Mouse (Mus musculus): Measurements from ENCODE around the gene Kctd17. TPM values are rescaled to one million over a fixed set of nuclear protein-coding genes. Genes with fewer than 3 reads are reported as not detected.

Gene Kctd17
- polyA plus RNA-seq, 1 experiment from 2014 or later: 45.7 TPM

DNA sequence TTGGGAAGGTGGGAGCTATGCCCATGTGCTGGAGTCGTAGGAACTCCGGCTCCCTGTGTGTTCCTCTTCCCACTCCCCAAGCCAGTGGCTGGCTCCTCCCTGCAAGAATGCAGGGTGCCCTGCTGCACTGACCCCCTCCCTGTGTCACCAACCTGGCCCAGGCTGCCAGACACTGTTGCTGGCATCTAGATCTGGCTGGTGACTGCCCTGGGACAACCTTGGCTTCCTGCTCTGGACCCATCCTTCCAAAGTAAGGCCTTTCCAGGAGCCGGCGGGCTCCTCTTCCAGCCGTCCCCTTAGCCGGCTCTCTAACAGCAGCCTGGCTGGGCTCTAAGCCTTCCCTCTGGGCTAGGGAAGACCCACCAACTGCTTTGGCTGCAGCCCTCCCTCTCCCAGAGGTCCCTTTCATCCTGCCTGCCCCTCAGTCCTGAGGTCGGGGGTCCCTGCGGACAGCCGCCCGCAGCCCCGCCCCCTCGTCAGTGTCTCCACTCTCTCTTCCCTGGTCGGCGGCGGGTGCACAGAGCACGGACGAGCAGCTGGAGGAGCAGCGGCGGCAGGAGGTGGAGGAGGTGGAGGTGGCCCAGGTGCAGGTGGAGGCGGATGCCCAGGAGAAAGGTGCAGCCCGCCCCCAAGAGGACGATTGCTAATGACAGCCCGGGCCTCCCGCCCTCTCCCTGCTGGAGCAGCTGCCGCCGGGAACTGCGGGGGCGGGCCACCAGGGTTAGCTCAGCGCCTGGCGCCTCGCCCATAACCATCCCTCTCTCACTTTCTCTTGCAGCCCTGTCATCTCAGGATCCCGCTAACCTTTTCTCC, 8.2 kb downstream of the Kctd17 start:
- no peak for ATAC-seq (ENCODE audit: insufficient number of reproducible peaks, low FRiP score, low TSS enrichment, low read depth)
- 0 out of 2 replicates have a peak, but pooled peaks cover 9% of the 10 kb centered on the region for H3K27me3 ChIP-seq
- H3K9me3 ChIP-seq: no peaks in the 10 kb centered on the region
- peak overlapping the region; percentile 23; the same call in 1 of the 2 replicates for H3K9ac ChIP-seq
- H3K27ac ChIP-seq: peak overlapping the region; percentile 69
- H3K4me3 ChIP-seq: peak overlapping the region; percentile 30
- peaks cover 29% of the 10 kb centered on the region for H3K4me1 ChIP-seq
- peaks cover 29% of the 10 kb centered on the region for H3K36me3 ChIP-seq
- peak overlapping the region; percentile 54 for H3K4me2 ChIP-seq
- 13% methylated on average over 28 of the region's 32 CpGs for WGBS

- H3K9ac ChIP-seq: 0 out of 2 replicates have a peak overlapping the region, but pooled peaks have one; percentile 4
- peaks cover 29% of the 10 kb centered on the region for H3K4me1 ChIP-seq
- ATAC-seq (ENCODE audit: insufficient number of reproducible peaks, low FRiP score, low TSS enrichment, low read depth): peak; percentile 25
- no peaks in the 10 kb centered on the region for H3K9me3 ChIP-seq
- 26% methylated on average over 23 of the region's 23 CpGs for WGBS
- H3K27ac ChIP-seq: peak overlapping the region; percentile 69
- 0 out of 2 replicates have a peak, but pooled peaks cover 9% of the 10 kb centered on the region for H3K27me3 ChIP-seq
- peak overlapping the region; percentile 54 for H3K4me2 ChIP-seq
- peaks cover 21% of the 10 kb centered on the region for H3K36me3 ChIP-seq
- H3K4me3 ChIP-seq: peak overlapping the region; percentile 30
Measured at GRCm38 (mm10) chr15:78437237-78438017, 9.1 kb downstream of the Kctd17 start.

GRCm38 (mm10) chr15:78438018-78438394, 9.6 kb downstream of the Kctd17 start:
- Histone ChIP-seq H3K9me3 (no peaks in the 10 kb centered on the region), H3K27me3 (0 out of 2 replicates have a peak, but pooled peaks cover 9% of the 10 kb centered on the region), H3K36me3 (peaks cover 18% of the 10 kb centered on the region), H3K4me2 (no peak overlapping the region), H3K27ac (0 out of 2 replicates have a peak overlapping the region, but pooled peaks have one; percentile 69), H3K4me3 (no peak overlapping the region), H3K9ac (no peak overlapping the region), H3K4me1 (peaks cover 29% of the 10 kb centered on the region)
- ATAC-seq (ENCODE audit: insufficient number of reproducible peaks, low FRiP score, low TSS enrichment, low read depth): no peak
- 48% methylated on average over 4 of the region's 4 CpGs for WGBS

DNA sequence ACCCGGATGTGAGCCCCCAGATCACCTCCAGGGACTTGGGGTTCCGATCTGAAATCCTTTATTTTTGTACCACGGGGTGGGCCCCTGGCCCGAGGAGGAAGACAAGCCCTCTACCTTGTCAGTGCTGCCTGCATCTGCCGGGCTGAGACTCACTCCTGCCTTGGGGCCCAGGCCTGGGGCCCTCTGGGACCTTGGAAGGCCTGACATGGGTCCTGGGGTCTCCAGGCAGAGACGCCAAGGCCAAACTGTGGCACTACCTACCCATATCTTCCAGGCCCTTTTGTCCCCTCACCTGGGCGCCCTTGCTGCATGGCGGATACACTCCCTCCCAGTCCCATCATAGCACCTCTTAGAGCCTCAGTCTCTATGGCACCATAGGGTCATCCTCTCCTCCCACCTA, 10.1 kb downstream of the Kctd17 start:
- Histone ChIP-seq H3K36me3 (peaks cover 13% of the 10 kb centered on the region), H3K9ac (no peak overlapping the region), H3K27ac (no peak overlapping the region), H3K4me1 (peaks cover 29% of the 10 kb centered on the region), H3K4me3 (no peak overlapping the region), H3K9me3 (no peaks in the 10 kb centered on the region), H3K27me3 (0 out of 2 replicates have a peak, but pooled peaks cover 9% of the 10 kb centered on the region), H3K4me2 (no peak overlapping the region)
- 57% methylated on average over 8 of the region's 8 CpGs for WGBS
- no peak for ATAC-seq (ENCODE audit: insufficient number of reproducible peaks, low FRiP score, low TSS enrichment, low read depth)

- H3K4me3 ChIP-seq: no peak overlapping the region
- 67% methylated on average over 9 of the region's 9 CpGs for WGBS
Measured at GRCm38 (mm10) chr15:78438973-78439372, 10.6 kb downstream of the Kctd17 start.

DNA sequence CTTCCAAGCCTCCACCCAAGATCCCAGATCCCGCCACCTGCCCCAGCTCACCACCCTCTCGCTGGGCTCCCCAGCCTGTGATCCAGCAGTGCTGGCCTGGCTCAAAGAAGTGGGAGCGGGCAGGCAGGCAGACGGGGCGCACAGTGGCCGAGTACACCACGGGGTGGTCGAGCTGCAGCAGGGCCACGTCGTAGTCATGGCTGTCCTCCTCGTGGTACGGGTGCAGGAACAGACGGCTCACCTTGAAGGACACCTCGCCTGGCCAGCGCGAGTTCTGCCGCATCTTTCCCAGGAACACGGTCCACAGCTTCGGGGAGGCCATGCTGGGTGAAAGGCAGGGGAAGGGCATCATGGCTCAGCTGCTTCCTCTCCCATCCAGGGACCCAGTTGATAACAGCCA, 13.9 kb downstream of the Kctd17 start:
- peaks cover 15% of the 10 kb centered on the region for H3K4me1 ChIP-seq
- WGBS: 91% methylated on average over 19 of the region's 19 CpGs
- 0 out of 2 replicates have a peak, but pooled peaks cover 2% of the 10 kb centered on the region for H3K27me3 ChIP-seq
- no peaks in the 10 kb centered on the region; the same call in 1 of the 2 replicates for H3K36me3 ChIP-seq
- H3K27ac ChIP-seq: no peak overlapping the region
- H3K4me2 ChIP-seq: no peak overlapping the region
- H3K9me3 ChIP-seq: no peaks in the 10 kb centered on the region
- no peak overlapping the region for H3K4me3 ChIP-seq
- no peak for ATAC-seq (ENCODE audit: insufficient number of reproducible peaks, low FRiP score, low TSS enrichment, low read depth)
- H3K9ac ChIP-seq: no peak overlapping the region

More at GRCm38 (mm10) chr15:78438973-78439372, 10.6 kb downstream of the Kctd17 start:
- Histone ChIP-seq H3K9me3 (no peaks in the 10 kb centered on the region), H3K27ac (no peak overlapping the region), H3K36me3 (peaks cover 8% of the 10 kb centered on the region), H3K27me3 (0 out of 2 replicates have a peak, but pooled peaks cover 9% of the 10 kb centered on the region), H3K9ac (no peak overlapping the region), H3K4me2 (no peak overlapping the region), H3K4me1 (peaks cover 29% of the 10 kb centered on the region)
- no peak for ATAC-seq (ENCODE audit: insufficient number of reproducible peaks, low FRiP score, low TSS enrichment, low read depth)

- WGBS: 48% methylated on average over 6 of the region's 6 CpGs
- H3K9me3 ChIP-seq: no peaks in the 10 kb centered on the region
- no peak for ATAC-seq (ENCODE audit: insufficient number of reproducible peaks, low FRiP score, low TSS enrichment, low read depth)
- no peaks in the 10 kb centered on the region; the same call in 1 of the 2 replicates for H3K36me3 ChIP-seq
- H3K4me1 ChIP-seq: 0 out of 2 replicates have a peak, but pooled peaks cover 8% of the 10 kb centered on the region
- no peak overlapping the region for H3K27ac ChIP-seq
- H3K4me3 ChIP-seq: no peak overlapping the region
- no peak overlapping the region for H3K9ac ChIP-seq
- H3K4me2 ChIP-seq: no peak overlapping the region
- no peaks in the 10 kb centered on the region for H3K27me3 ChIP-seq
Measured at GRCm38 (mm10) chr15:78443857-78444256, 15.5 kb downstream of the Kctd17 start.

GRCm38 (mm10) chr15:78447121-78447520, 18.8 kb downstream of the Kctd17 start:
- Histone ChIP-seq H3K27me3 (no peaks in the 10 kb centered on the region), H3K4me1 (peaks cover 16% of the 10 kb centered on the region), H3K4me2 (no peak overlapping the region), H3K36me3 (no peaks in the 10 kb centered on the region; the same call in 1 of the 2 replicates), H3K9me3 (no peaks in the 10 kb centered on the region), H3K4me3 (no peak overlapping the region), H3K27ac (no peak overlapping the region; the same call in 1 of the 2 replicates), H3K9ac (no peak overlapping the region)
- ATAC-seq (ENCODE audit: insufficient number of reproducible peaks, low FRiP score, low TSS enrichment, low read depth): no peak
- WGBS: 47% methylated on average over 7 of the region's 7 CpGs

DNA sequence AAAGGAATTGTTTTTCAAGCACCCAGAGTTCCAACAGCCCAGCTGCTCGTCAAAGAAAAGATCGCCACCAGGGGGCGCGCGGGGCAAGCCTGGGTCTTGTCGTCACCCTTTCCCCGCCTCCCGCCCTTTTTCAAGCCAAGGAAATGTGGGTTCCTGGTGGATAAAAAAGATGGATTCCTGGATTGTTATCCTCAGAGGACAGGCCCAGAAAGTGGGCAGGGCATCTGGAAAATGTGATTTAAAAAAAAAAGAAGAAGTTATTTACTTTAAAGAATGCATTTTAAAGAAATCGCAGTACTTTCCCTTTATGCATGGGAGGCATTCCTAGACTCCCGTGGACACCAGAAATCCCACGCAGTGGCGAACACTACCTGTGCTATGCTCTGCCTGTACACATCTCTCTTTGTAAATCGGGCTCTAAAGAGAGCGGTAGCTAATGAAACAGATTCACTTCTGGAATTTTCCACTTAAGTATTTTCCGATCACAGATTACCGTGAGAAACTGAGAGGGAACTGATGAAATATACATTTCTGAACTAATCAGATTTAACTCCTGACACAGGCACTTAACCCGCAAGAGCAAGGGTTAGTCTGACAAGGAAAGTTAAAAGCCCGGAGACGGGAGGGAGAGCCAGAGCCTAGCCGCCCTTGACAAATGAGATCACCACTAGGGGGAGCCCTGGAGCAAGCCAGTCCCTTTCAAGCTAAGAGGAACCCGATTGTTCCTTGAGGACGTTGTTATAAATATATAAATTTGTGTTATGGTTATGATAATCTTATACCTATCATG, 19.6 kb downstream of the Kctd17 start:
- ATAC-seq (ENCODE audit: insufficient number of reproducible peaks, low FRiP score, low TSS enrichment, low read depth): no peak
- H3K4me2 ChIP-seq: peak overlapping the region; percentile 75

GRCm38 (mm10) chr15:78449131-78449530, 20.8 kb downstream of the Kctd17 start:
- Histone ChIP-seq H3K9me3 (no peaks in the 10 kb centered on the region), H3K27me3 (no peaks in the 10 kb centered on the region), H3K9ac (no peak overlapping the region), H3K4me2 (no peak overlapping the region), H3K4me3 (no peak overlapping the region), H3K36me3 (no peaks in the 10 kb centered on the region), H3K4me1 (peaks cover 20% of the 10 kb centered on the region), H3K27ac (peak overlapping the region; percentile 51; the same call in 1 of the 2 replicates)
- WGBS: 66% methylated on average over 6 of the region's 6 CpGs
- ATAC-seq (ENCODE audit: insufficient number of reproducible peaks, low FRiP score, low TSS enrichment, low read depth): no peak

More for the DNA sequence above, 19.6 kb downstream of the Kctd17 start:
- peaks cover 20% of the 10 kb centered on the region for H3K4me1 ChIP-seq
- H3K36me3 ChIP-seq: no peaks in the 10 kb centered on the region
- peak overlapping the region; percentile 37 for H3K4me3 ChIP-seq
- peak overlapping the region; percentile 17; the same call in 1 of the 2 replicates for H3K9ac ChIP-seq
- WGBS: 1% methylated on average over 22 of the region's 22 CpGs
- H3K27ac ChIP-seq: peak overlapping the region; percentile 90
- H3K27me3 ChIP-seq: no peaks in the 10 kb centered on the region
- H3K9me3 ChIP-seq: no peaks in the 10 kb centered on the region
